Mouse (Mus musculus): Measurements from ENCODE around the gene Dtnbp1. TPM values are rescaled to one million over a fixed set of nuclear protein-coding genes. Genes with fewer than 3 reads are reported as not detected.

Gene Dtnbp1
- total RNA-seq (2017) = 26.4 and 28.1 TPM in 2 replicates

GRCm38 (mm10) chr13:45001911-45002615, at the start of gene Dtnbp1:
Gene Dtnbp1, minus strand, starts transcription at chr13:45002147.
- peak; percentile 7; the same call in 1 of the 2 replicates for ATAC-seq (ENCODE audit: extremely low read depth, insufficient number of reproducible peaks, low FRiP score, poor library complexity, severe bottlenecking)

- ATAC-seq (ENCODE audit: extremely low read depth, insufficient number of reproducible peaks, low FRiP score, poor library complexity, severe bottlenecking) = no peak
These were observed 47.5 kb upstream of the Dtnbp1 start for GRCm38 (mm10) chr13:45049261-45050020.

GRCm38 (mm10) chr13:45043466-45043865, 41.5 kb upstream of the Dtnbp1 start:
- no peak for ATAC-seq (ENCODE audit: extremely low read depth, insufficient number of reproducible peaks, low FRiP score, poor library complexity, severe bottlenecking)

GRCm38 (mm10) chr13:45040741-45041140, 38.8 kb upstream of the Dtnbp1 start:
- no peak for ATAC-seq (ENCODE audit: extremely low read depth, insufficient number of reproducible peaks, low FRiP score, poor library complexity, severe bottlenecking)

- ATAC-seq (ENCODE audit: extremely low read depth, insufficient number of reproducible peaks, low FRiP score, poor library complexity, severe bottlenecking) = no peak
These were observed 38.2 kb upstream of the Dtnbp1 start for GRCm38 (mm10) chr13:45040195-45040594.

- no peak for ATAC-seq (ENCODE audit: extremely low read depth, insufficient number of reproducible peaks, low FRiP score, poor library complexity, severe bottlenecking)
These were observed 34.5 kb upstream of the Dtnbp1 start for GRCm38 (mm10) chr13:45036417-45036816.

- no peak for ATAC-seq (ENCODE audit: extremely low read depth, insufficient number of reproducible peaks, low FRiP score, poor library complexity, severe bottlenecking)
These were observed 32.8 kb upstream of the Dtnbp1 start for GRCm38 (mm10) chr13:45034759-45035158.

- ATAC-seq (ENCODE audit: extremely low read depth, insufficient number of reproducible peaks, low FRiP score, poor library complexity, severe bottlenecking) = no peak
These were observed 31.4 kb upstream of the Dtnbp1 start for GRCm38 (mm10) chr13:45033360-45033759.

- ATAC-seq (ENCODE audit: extremely low read depth, insufficient number of reproducible peaks, low FRiP score, poor library complexity, severe bottlenecking) = no peak
These were observed 30.5 kb upstream of the Dtnbp1 start for GRCm38 (mm10) chr13:45032484-45032883.

GRCm38 (mm10) chr13:45031748-45032147, 29.8 kb upstream of the Dtnbp1 start:
- no peak for ATAC-seq (ENCODE audit: extremely low read depth, insufficient number of reproducible peaks, low FRiP score, poor library complexity, severe bottlenecking)

- ATAC-seq (ENCODE audit: extremely low read depth, insufficient number of reproducible peaks, low FRiP score, poor library complexity, severe bottlenecking) = no peak
These were observed 29.4 kb upstream of the Dtnbp1 start for GRCm38 (mm10) chr13:45031314-45031713.

GRCm38 (mm10) chr13:45030830-45031229, 28.9 kb upstream of the Dtnbp1 start:
- ATAC-seq (ENCODE audit: extremely low read depth, insufficient number of reproducible peaks, low FRiP score, poor library complexity, severe bottlenecking) = peak; percentile 99

- no peak for ATAC-seq (ENCODE audit: extremely low read depth, insufficient number of reproducible peaks, low FRiP score, poor library complexity, severe bottlenecking)
These were observed 27.8 kb upstream of the Dtnbp1 start for GRCm38 (mm10) chr13:45029791-45030190.

- no peak for ATAC-seq (ENCODE audit: extremely low read depth, insufficient number of reproducible peaks, low FRiP score, poor library complexity, severe bottlenecking)
These were observed 24.3 kb upstream of the Dtnbp1 start for GRCm38 (mm10) chr13:45026291-45026690.

GRCm38 (mm10) chr13:45024821-45025220, 22.9 kb upstream of the Dtnbp1 start:
- ATAC-seq (ENCODE audit: extremely low read depth, insufficient number of reproducible peaks, low FRiP score, poor library complexity, severe bottlenecking) = no peak

GRCm38 (mm10) chr13:45023356-45024150, 21.6 kb upstream of the Dtnbp1 start:
- ATAC-seq (ENCODE audit: extremely low read depth, insufficient number of reproducible peaks, low FRiP score, poor library complexity, severe bottlenecking) = no peak

- peak; percentile 72 for ATAC-seq (ENCODE audit: extremely low read depth, insufficient number of reproducible peaks, low FRiP score, poor library complexity, severe bottlenecking)
These were observed 6.2 kb upstream of the Dtnbp1 start for GRCm38 (mm10) chr13:45008150-45008549.

- no peak for ATAC-seq (ENCODE audit: extremely low read depth, insufficient number of reproducible peaks, low FRiP score, poor library complexity, severe bottlenecking)
These were observed 5.8 kb upstream of the Dtnbp1 start for GRCm38 (mm10) chr13:45007726-45008125.

GRCm38 (mm10) chr13:45006483-45006882, 4.5 kb upstream of the Dtnbp1 start:
- ATAC-seq (ENCODE audit: extremely low read depth, insufficient number of reproducible peaks, low FRiP score, poor library complexity, severe bottlenecking) = peak; percentile 42; the same call in 1 of the 2 replicates
